Mouse (Mus musculus): ENCODE measurements at regions not wholly inside any gene's neighbourhood (a gene's known extent, or its start where the extent isn't known, plus 50 kb on each side); places are given as distances from the start of the nearest gene placed in this dataset.

DNA sequence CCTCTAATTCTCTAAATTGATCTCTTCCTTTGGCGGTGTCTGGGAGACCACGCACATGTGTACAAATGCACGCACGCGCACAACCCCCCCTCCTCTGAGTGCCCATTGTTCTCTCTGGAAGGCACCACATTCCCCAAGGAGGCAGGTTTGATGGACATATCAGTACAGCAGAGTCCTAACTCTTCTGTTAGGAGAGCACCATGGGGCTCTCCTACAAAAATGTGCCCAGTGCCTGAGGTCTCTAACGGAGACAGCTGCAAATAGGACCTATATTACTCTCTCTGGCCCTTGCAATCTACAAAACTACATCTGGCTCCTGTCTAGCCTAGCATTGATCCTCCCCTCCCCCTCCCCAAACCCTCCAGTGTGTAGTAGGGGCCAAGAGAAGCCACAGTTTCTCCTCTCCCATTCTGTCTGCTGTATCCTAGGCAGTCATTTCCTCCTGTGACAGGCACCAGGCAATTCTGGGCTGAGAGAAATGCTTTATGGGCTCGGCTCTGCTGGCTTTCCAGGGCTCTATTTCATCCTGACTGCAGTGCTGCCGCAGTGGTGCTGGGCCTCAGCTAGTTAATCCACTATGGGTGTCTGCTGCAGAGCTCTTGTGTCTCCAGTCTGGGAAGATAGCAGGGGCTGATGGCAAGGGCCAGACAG lies 340.6 kb downstream of the Rps24 start:
- no peak for DNase-seq (ENCODE audit: inconsistent ontology term)

DNA sequence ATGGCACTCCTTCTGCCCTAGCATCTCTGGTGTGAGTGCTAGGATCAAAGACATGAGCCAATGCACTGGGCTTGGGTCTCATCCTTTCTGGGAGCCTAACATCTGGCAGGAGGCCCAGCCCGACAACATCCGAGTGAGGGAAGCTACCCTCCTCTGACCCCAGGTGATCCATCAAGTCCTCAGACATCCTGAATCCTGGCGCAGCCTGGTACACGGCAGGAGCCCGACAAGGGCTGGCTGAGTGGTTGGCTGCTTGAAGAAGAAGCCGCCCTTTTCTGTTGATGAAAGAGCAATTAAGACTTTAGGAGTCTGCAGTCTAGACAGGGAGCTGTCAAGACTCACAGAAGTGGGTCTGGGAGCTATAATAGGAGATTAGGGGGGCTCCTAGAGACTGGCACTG lies 342.1 kb downstream of the Rps24 start:
- DNase-seq (ENCODE audit: inconsistent ontology term) = no peak

DNA sequence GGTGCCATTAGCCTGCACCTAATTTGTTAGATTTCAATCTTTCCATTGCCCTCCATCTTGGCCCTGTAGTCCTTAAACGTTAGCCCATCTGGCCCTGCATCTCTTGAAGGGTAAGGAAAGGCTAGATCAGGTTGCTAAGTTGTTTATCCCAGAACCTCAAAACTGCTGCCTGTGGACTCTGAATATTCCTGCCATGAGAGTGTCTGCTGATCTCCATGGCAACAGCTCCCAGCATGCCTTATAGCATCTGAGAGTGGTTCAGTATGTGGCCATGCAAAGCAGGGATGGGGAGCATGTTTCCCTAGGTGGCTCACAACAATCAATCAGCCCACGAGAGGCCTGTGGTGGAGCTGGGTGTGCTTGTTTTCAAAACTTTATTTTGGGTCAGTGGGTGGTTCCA lies 346.3 kb downstream of the Rps24 start:
- DNase-seq (ENCODE audit: inconsistent ontology term) = no peak

DNA sequence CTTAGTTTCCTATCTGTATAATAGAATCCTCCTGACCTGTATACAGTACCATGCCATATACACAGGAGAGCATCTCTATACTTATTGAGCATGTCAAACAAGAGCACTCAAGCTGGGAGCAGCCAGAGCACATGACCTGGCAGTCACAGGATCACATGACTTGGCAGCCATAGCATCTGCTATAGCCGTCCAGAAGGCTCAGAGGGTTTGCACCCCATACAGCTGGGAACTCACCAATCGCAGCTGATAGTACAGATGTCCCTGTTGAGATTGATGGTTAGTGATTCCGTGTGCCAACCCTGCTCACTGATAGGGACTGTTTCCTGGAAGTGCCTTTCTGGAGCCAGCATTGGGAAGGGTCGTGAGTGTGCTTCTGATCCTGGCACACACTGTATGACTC lies 351.3 kb downstream of the Rps24 start:
- no peak for DNase-seq (ENCODE audit: inconsistent ontology term)

DNA sequence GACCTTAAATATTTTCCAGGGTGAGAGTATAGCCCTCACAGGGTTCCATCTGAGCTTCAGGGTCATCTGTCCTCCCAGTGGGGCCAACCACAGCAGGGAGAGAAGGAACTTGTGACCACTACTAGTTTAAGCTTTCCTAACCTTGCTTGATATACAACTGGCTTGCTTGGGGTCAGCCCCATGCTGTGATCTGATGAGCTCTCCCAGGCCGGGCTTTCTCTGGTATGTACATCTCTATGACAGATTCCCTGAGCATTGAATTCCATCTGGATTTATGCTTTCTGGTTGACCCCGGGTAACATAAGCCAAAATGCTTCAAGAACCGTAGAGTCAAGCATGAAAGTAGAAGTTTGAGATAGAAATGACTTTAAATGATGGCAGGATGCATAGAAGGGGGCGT lies 352.1 kb downstream of the Rps24 start:
- DNase-seq (ENCODE audit: inconsistent ontology term) = no peak

DNA sequence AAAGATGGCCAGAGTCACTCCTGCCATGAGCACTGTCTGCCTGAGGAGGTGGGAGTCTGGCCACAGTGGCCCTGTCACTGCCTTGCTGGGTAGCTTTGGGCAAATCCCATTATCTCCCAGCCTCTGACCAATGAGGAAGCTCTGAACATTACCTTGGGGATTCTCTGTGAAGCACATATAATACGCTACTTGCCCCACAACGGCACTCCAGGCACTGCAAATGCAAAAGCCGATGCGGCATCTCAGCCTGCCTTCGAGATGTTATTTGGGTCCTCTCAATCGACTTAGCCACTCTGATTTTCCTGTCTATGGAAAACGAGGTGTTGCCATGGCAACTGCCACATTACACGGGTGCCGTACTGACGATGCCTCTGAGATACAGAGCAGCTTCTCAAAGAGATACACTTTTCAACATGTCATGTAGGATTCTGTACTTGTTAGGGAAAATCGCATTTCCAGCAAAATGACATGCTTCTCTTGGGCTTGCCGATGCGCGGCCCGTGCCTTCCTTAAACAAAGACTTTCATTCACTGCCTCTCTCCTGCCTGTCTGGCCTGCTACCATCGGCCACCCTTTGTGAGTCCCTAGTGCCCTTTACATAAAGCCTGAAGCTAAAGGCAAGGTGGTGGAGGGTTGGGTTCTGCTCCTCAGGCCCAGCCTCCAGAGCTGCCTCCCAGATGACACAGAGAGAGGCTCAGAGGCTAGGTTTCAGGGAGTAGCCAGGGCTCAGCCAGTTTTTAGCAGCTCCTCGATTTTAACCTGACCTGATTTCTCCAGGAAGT lies 355.0 kb downstream of the Rps24 start:
- DNase-seq (ENCODE audit: inconsistent ontology term) = peak; percentile 34

DNA sequence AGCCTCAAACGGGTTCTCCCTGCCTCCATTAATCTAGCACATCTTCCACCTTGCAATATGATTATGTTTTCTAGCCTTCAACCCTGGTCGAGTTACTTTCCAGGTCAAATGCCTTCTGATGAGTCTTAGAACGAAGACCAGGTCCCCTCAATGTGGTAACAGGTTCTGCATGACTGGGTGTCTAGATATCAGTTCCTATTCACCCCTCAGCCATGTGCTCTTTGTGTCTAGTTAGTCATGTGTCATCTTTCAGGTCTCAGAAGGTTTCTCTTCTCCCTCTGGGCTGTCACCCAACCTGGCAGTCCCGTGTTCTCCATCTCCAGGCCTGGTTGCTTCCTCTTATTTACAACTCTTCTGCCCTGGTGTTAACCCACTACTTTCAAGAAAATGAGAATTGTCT lies 356.7 kb downstream of the Rps24 start:
- no peak for DNase-seq (ENCODE audit: inconsistent ontology term)

DNA sequence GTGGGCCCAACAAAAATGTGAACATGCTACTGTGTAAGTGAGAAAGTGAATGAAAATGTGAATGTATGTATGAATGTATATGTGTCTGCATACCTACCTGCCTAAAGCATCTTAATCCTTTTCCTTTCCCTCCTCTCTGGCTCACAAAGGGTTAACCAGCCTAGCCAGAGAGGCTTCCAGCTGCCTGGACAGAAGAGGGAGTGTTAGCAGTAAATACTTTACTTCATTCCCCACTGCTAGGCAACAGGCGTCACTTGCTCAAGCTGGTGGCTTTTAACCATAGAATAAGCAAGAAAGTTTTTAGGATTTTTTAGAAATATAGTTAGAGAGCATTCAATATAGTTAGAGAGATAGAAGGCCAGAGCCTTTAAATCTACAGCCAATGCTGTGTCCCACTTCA lies 363.6 kb downstream of the Rps24 start:
- no peak for DNase-seq (ENCODE audit: inconsistent ontology term)

DNA sequence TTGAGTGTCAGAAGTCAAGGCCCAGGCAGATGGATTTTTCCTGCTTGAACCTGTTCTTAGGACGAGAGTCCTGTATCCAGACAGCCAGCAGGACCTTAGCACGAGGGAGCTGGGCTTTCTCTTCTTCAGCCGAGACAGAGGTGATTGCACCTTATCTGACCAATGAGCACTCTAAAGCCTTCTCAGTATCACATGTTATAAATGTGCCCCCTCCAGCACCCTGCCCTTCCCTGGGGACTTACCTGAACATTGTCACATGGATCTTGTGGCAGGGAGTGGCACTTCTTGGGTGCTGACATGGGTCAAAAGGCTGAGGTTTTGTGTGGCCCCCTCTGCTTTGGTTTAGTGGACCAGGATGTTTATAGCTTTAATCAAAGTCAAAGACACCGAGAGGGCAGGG lies 367.5 kb downstream of the Rps24 start:
- no peak for DNase-seq (ENCODE audit: inconsistent ontology term)

DNA sequence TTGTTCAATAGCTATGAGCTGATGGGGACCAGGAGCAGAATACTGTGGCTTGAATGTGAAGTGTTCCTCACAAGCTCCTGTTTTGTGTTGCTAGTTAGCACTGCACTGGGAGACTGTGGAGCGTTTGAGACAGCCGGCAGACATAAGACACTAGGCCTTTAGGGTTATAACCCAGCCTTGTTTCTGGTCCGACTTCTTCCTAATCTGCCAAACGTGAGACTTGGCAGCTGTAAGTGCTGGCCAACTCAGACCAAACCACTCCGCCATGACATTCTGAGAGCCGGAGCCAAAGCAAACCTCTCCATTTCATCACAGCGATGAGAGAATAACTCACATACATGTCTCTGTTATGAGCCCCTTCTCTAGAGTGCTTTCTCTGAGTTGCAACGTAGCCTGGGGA lies 375.2 kb downstream of the Rps24 start:
- no peak for DNase-seq (ENCODE audit: inconsistent ontology term)

DNA sequence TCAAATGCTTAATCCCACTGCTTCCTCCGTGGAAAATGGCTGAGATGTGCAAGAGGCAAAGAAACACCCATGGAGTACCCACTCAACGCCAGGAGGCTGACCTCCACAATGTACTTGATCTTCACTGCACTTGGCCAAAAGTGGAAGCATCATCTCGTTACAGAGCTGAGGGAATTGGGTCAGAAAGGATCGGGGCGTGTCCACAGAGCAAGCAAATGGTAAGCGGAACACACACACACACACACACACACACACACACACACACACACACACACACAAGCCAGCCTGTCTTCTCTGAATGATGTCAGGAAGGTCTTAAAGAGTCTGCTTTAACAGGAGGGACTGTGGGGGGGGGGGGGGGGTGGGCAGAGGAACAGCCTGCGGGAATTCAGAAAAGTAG lies 375.7 kb downstream of the Rps24 start:
- no peak for DNase-seq (ENCODE audit: inconsistent ontology term)

DNA sequence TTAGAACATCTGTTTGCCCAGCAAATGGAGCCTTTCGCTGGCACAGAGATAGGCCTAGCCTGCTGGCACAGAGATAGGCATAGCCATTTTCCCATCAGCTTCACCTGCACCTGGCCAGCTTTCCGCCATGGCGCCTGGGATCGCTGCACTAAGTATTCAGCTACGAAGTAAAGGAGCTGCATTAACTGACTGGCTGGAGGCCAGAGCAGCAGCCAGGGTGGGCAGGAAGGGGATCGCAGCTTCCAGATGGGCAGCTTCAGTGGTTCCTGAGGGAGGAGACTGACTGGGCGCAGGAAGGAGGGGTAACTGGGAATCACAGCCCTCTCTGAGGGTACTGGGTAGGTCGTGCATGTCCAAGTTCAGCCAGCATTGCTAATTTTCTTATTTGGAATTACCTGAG lies 376.2 kb downstream of the Rps24 start:
- DNase-seq (ENCODE audit: inconsistent ontology term) = no peak

DNA sequence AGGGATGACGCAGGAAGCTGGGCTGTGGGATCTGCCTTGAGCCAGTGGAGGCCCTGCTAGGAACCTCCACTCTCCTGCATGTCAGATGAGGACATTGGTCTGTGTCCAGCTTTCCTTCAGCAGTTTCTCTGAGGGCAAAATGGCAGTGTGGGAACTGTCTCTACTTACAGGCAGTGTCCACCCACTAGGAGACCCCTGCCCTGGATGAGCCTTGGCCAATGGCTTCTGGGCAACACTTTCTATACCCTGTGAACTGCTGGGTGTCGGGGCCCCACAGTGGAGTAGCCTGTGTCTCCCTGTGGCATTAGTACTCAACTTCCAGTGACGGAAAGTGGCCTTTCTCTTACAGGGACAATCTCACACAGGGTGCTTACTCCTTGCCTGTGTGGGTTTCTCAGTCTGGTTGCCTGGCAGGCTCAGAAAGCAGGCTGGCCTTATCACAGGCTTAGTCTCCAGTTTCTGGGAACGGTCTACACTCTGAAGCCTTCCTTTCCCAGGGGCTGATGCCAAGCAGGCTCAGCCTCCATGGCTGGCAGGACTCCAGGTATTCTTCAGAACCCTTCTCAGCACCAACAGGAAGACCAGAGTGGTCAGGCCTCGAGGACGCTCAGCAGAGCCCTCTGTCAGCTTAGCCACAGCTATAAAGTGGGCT lies 378.8 kb downstream of the Rps24 start:
- no peak for DNase-seq (ENCODE audit: inconsistent ontology term)

DNA sequence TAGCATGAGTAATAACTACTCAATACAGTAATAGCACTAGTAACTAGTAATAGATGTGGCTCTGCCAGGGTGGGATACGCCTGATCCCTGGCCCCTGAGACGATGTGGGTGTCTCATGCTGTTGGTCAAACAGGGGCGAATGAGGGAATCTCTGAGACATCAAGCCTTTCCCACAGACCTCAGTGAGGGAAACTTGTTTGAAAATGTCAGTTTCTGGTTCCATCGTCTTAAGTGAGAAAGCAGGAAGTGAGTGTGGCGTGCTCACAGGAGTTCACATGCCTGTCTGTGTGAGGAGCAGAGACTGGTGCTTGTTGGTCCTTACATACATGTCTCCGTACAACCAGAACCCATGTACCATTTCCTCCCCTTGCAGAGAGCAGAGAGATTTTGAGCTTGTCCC lies 380.9 kb downstream of the Rps24 start:
- no peak for DNase-seq (ENCODE audit: inconsistent ontology term)

DNA sequence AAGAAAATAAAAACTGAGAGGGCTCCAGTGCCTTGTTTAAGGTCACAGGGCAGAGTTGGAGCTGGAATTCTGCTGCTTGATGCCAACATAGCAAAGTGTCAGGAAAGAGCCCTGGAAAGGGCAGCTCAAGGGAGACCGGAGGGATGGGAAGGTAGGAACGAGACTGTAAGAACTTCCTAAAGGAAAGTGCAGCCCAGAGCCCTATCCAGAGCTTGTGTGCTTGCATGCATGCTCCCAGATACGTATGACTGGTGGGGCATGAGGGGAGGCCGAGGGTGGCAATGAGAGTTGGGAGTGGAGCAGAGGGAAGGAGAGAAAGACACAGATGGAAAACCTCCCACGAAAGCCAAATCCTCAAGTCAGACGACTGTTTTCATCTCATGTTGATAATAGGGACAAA lies 381.8 kb downstream of the Rps24 start:
- no peak for DNase-seq (ENCODE audit: inconsistent ontology term)

DNA sequence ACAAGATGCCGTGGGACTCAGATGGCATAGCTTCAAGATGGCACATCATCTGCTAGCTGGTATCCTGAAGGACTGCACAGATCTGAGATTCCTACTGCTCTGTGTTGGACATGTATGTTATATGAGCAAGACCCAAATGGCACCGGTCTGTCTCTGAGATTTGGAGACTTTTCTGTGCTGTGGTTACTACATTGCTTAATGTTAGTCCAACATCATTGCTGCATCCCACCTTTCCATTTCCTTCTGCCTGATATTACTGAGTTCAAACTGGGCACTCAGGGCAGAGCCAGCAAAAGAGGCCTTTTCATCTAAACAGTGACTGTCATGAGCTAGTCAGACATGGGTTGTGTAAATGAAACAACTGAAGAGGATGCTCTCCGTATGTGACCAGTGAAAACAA lies 383.3 kb downstream of the Rps24 start:
- DNase-seq (ENCODE audit: inconsistent ontology term) = no peak

DNA sequence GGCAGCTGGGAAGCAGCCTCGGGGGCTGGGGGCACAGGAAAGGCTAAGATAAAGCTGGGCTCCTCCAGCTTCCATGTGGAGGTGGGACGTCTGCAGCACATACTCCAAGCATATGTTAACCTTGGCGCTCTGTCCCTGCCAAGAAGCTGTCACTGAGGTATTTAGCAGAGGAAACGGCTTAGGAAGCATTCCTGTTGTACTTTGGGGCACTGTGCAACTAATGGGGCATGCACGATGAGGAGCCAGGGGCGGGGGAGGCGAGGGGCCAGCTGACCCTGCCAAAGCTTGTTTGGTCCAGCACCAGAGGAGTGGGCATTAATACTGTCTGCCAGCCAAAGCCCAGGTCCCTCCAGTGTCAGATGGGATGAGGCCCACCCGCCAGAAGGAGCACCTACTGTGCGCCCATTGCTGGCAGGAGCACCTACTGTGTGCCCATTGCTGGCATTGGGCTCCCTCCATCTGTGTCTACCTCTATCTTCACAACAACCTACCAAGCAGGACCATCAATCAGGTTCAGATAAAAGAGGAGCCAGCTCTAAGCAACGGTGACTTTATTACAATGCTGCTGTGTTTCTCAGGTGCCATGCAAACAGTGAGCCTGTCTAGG lies 384.6 kb downstream of the Rps24 start:
- DNase-seq (ENCODE audit: inconsistent ontology term) = peak; percentile 22

DNA sequence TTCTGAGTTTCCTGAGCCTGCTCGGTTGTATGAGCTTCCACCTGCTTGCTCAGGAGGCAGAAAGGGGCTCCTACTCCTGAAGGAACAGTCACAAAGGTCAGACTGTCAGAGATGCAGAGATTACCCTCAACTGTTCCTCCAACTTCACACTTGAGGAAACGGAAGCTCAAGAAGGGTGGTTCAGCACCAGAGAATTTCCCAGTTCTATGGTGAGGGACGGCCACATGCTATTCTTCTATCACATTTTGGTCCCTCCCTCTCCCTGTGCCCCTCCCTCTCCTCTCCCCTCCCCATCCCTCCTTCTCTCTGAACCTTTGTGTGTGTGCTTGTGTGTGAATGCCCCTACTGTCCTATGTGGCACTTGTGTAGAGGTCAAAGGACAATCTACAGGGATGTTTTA lies 386.0 kb downstream of the Rps24 start:
- DNase-seq (ENCODE audit: inconsistent ontology term) = no peak

DNA sequence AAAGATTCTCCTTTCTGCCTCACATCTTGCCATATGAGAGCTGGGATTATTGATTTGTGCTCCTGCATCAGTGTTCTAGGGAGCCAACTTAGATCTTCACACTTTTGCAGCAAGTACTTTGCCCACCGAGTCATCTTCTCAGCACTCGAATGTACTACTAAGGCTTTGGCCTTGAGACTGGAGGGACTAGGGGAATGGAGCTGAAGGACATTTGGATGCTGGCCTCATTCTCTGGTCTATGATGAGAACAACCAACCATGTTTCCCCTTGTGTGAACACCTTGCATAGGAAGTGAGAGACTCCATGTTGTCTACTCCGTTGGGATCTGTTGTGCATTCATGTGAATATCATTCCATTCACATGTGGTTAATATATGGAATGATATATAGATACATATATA lies 386.5 kb downstream of the Rps24 start:
- DNase-seq (ENCODE audit: inconsistent ontology term) = no peak

DNA sequence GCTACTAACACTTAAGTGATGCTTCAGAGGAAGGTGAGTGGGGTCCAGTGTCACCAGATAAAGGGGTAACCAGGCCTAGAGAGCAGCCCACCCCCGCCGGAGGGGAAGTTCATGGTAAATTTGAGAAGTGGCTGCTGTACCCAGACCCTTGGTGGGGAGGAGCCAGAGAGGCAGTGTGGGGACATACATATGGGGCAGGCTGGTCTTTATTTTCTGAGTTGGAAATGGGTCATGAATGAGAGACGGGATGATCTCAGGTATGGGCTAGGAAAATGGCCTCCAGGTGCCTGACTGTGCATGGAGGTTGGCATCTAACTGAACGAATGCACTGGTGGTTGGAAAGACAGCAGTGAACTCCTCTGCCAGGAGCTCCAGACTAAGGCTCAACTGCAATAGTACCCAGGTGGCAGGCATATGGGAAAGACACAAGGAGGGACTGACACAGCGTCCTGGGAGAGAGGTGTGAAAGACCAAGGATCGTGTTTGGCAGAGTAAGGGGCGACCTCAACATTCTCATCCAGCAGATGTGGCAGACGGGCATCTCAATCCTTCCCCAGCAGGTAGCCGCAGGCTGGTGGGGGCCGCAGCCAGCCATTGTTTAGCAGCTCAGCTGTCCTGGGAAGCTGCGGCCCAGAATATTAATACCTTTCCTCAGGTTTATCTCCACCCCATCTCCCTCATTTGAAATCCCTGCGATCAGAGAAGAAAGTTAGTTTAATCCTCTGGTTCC lies 387.7 kb downstream of the Rps24 start:
- DNase-seq (ENCODE audit: inconsistent ontology term) = no peak

DNA sequence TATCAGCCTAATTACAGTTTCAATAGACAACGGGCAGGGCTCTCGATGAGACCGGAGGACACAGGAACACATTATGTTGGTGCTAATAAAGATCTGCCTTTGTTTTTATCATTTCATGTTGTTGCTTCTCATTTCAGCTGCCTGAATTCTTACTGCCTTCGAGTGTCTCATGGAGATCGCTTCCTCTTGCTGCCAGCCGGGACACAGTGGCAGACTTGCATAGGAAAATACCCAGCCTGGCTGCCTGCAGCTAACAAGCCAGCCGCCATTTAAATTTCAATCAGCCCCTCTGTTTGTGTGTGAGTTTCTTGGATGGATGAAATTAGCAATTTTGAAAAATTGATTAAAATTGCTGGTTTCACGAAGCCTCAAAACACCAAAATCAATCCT lies 388.2 kb downstream of the Rps24 start:
- DNase-seq (ENCODE audit: inconsistent ontology term) = no peak

DNA sequence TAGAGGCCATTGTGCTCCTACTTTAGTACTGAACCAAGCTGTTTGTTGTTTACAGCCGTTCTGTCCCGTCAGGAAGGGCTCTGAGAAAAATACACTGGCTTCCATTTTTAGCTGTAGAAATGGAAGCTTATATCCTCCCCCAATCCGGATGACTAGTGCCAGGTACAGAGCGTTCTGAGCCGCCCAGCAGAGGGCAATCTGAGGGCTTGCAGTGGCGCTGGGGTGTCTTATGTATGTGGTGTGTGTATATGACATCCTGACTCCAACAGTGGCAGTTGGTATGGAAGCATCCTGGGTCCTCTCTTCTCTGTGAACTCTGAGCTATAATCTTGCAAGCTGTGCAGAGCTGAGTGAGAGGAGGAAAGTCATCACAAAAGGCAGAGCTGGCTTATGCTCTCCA lies 389.0 kb downstream of the Rps24 start:
- DNase-seq (ENCODE audit: inconsistent ontology term) = no peak

Measured in Muller cell, postnatal 12 days (primary cell).